In the genomic region with DNA sequence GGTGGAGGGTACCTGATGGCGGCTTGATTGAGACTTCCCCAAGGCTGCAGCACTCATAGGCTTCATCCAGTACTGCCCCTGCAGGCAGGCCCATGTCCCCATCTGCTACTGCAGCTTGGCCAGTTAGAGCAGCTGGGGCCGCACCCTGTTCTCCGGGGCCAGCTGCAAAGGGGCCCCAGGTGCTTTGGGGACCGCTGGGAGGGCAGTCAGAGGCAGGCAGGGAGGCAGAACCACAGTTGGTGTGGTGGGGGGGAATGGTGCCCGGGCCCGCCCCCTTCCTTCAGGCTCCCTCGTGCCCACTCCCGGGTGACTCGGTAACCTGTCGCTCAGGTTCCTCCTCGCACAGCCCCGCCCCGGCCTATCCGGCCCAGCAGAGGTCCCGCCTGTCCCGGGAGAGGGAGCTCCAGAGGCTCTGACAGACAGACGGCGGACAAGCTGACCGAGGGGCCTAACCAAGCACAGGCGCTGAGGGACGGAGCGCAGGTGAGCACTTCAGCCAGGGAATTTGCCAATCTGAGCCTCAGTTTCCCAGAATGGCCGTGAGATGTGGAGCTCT, we compare ENCODE assay signal across 8 mouse cellular contexts. TPM values are rescaled to one million over a fixed set of nuclear protein-coding genes. Genes with fewer than 3 reads are reported as not detected.
DNase-seq lines count a peak whose midpoint lies in the region; ATAC-seq and TF ChIP-seq lines count a peak whose summit lies in the region.

Eps8l2 (plus strand) TSS at position 305 of the 556 bp plus-strand sequence.

- no peaks in the 10 kb centered on the region; the same call in 1 of the 2 replicates for H3K27me3 ChIP-seq in forebrain, embryonic 14.5 days (replicated peaks; ENCODE audit: control insufficient read depth, insufficient read depth, low read length)
- H3K27me3 ChIP-seq in kidney, adult 2 months (replicated peaks; ENCODE audit: control insufficient read depth, insufficient read depth, low read length) = no peaks in the 10 kb centered on the region

- no peaks in the 10 kb centered on the region for H3K9me3 ChIP-seq in forebrain, embryonic 14.5 days (replicated peaks; ENCODE audit: control insufficient read depth, low read length)

- no peak within 1 kb of the TSS for H3K4me3 ChIP-seq in forebrain, embryonic 14.5 days (ENCODE audit: low read depth, low read length)
- H3K4me3 ChIP-seq in kidney, adult 2 months (ENCODE audit: insufficient read depth, low read depth, low read length) = peak within 1 kb of the TSS; percentile 60
- H3K4me3 ChIP-seq in lung, adult 2 months (replicated peaks; ENCODE audit: extremely low read depth, low read depth, low read length) = peak within 1 kb of the TSS; percentile 43

- ATAC-seq in forebrain, embryonic 14.5 days = no peak

- H3K9ac ChIP-seq in forebrain, embryonic 14.5 days (ENCODE audit: low read length) = no peak within 1 kb of the TSS; the same call in 1 of the 2 replicates

- TF ChIP-seq CTCF in kidney, adult 2 months (conservative IDR thresholded peaks at IDR 0.05; ENCODE audit: insufficient read depth, insufficient read length, low read depth, low read length) = peak; percentile 33; the same call in 1 of the 2 replicates
- TF ChIP-seq CTCF in lung, adult 2 months (IDR thresholded peaks at IDR 0.05; ENCODE audit: insufficient read depth, low read length) = no peak

- H3K4me1 ChIP-seq in forebrain, embryonic 14.5 days (ENCODE audit: control insufficient read depth, insufficient read depth, low read length) = peaks cover 2% of the 10 kb centered on the region; the same call in 1 of the 2 replicates
- peaks cover 52% of the 10 kb centered on the region for H3K4me1 ChIP-seq in kidney, adult 2 months (ENCODE audit: control insufficient read depth, insufficient read depth, low read length)
- H3K4me1 ChIP-seq in lung, adult 2 months (ENCODE audit: control insufficient read depth, insufficient read depth, low read length) = peaks cover 8% of the 10 kb centered on the region

- WGBS in forebrain, embryonic 14.5 days = 4% methylated on average over 23 of the region's 23 CpGs
- 6% methylated on average over 23 of the region's 23 CpGs for WGBS in kidney, adult 2 months
- 10% methylated on average over 23 of the region's 23 CpGs for WGBS in lung, adult 2 months

- peak within 1 kb of the TSS; percentile 26; the same call in 1 of the 2 replicates for H3K4me2 ChIP-seq in forebrain, embryonic 14.5 days (ENCODE audit: low read length)

- peak; percentile 58 for DNase-seq in ovary, postnatal 36 days (ENCODE audit: low spot score)
- no peak for DNase-seq in ovary, adult 18-20 months (ENCODE audit: low spot score)
- DNase-seq in forebrain, embryonic 14.5 days (ENCODE audit: low spot score) = no peak
- peak; percentile 92 for DNase-seq in kidney, adult 2 months
- DNase-seq in lung, adult 2 months = peak; percentile 83
- peak; percentile 34 for DNase-seq in retina, embryonic 14.5 days (ENCODE audit: low spot score)
- no peak for DNase-seq in cerebellum, postnatal 36 days
- DNase-seq in adrenal gland, adult 18-20 months (ENCODE audit: low spot score in 2 of 2) = no peak

- no peak within 1 kb of the TSS for H3K27ac ChIP-seq in forebrain, embryonic 14.5 days (ENCODE audit: low read depth, low read length)
- peak within 1 kb of the TSS; percentile 96 for H3K27ac ChIP-seq in kidney, adult 2 months (ENCODE audit: insufficient read depth, low read depth, low read length)

- peak; percentile 80 for TF ChIP-seq POLR2A in kidney, adult 2 months (IDR thresholded peaks at IDR 0.05; ENCODE audit: low read depth, low read length)
- TF ChIP-seq POLR2A in lung, adult 2 months (IDR thresholded peaks at IDR 0.05; ENCODE audit: borderline replicate concordance, extremely low read depth, low read depth, low read length) = peak; percentile 72; the same call in 1 of the 2 replicates

- H3K36me3 ChIP-seq in forebrain, embryonic 14.5 days (ENCODE audit: control insufficient read depth, insufficient read depth, low read length) = peaks cover 16% of the 10 kb centered on the region
- H3K36me3 ChIP-seq in kidney, adult 2 months (ENCODE audit: control insufficient read depth, insufficient read depth, low read length) = no peaks in the 10 kb centered on the region

RNA-seq across cellular contexts. Expression of gene Eps8l2, which starts in this region (rescaled TPM):
- polyA plus RNA-seq in forebrain, embryonic 14.5 days (2014; fragmentation: Nextera tagmentation; extraction: Ambion mirVana) = 0.25 and 0.67 TPM in 2 replicates
- polyA plus RNA-seq in kidney, adult 2 months (2012; rRNA removed) = 245 and 297 TPM in 2 replicates
- polyA plus RNA-seq in lung, adult 2 months (2012; rRNA removed) = 112 and 143 TPM in 2 replicates
- total RNA-seq in adrenal gland, adult 18-20 months (2021) = 1 to 10 TPM; 1.9 to 2.7 TPM

Comparison
In these comparisons a context has a peak if more than half of its experiments do, and no peak if none do; other contexts are left out.
1. RNA of gene Eps8l2 (polyA plus RNA-seq): 245 to 297 TPM in kidney, adult 2 months and 112 to 143 TPM in lung, adult 2 months; 0.25 to 0.67 TPM in forebrain, embryonic 14.5 days; every median in the first group is over 10 times any median in the second.
2. DNase-seq: peak in ovary, postnatal 36 days (single experiment), kidney, adult 2 months (single experiment), lung, adult 2 months (single experiment) and retina, embryonic 14.5 days (single experiment); none in ovary, adult 18-20 months (single experiment), forebrain, embryonic 14.5 days (single experiment), cerebellum, postnatal 36 days (0 of 2) and adrenal gland, adult 18-20 months (0 of 2).